Mouse (Mus musculus): ENCODE measurements around the gene Vmn2r58.
"Not testable (repeated sequence)": the region's sequence is repeated elsewhere in the genome, so short reads cannot be mapped to it uniquely, and the experiment has no call there.

The Vmn2r58 gene

GRCm38 (mm10) chr7:41872612-41873011, at the start of gene Vmn2r58:
Gene Vmn2r58, minus strand, starts transcription at chr7:41872712.
- DNase-seq (ENCODE audit: extremely low spot score): not testable (repeated sequence)
